Mouse (Mus musculus) large intestine, adult 2 months (tissue): Measurements from ENCODE around the gene Wdr75. TPM values are rescaled to one million over a fixed set of nuclear protein-coding genes. Genes with fewer than 3 reads are reported as not detected.

Source experiments
- DNase-seq: peaks from one replicate; pipeline ENCODE4 v3.0.0-alpha.2; 2012; ENCODE audit warnings: low read depth, low spot score
- WGBS: fragments of 180-500 bp; shearing (Covaris S2); methylation state at CpG from one replicate; pipeline ENCODE4 v1.1.7; 2018; 5-methylcytosine and 5-hydroxymethylcytosine counted together
- polyA plus RNA-seq: library from polyadenylated mRNA; depleted of rRNA; stranded (reverse); fragments of >200 nt; gene quantifications from 2 replicates; pipeline ENCODE4 v1.2.3, GENCODE M21; 2012; rRNA removed

Gene Wdr75
- 24.3 and 32.0 TPM in 2 replicates for polyA plus RNA-seq

GRCm38 (mm10) chr1:45794969-45795908 lies at the start of gene Wdr75:
Wdr75 (plus strand) TSS chr1:45795166.
- peak; percentile 81 for DNase-seq
- WGBS: 1% methylated on average over 70 of the region's 70 CpGs

GRCm38 (mm10) chr1:45755902-45756301 lies 39.1 kb upstream of the Wdr75 start:
- DNase-seq: no peak

GRCm38 (mm10) chr1:45756707-45757106 lies 38.3 kb upstream of the Wdr75 start:
- DNase-seq: no peak

- DNase-seq: no peak
- WGBS: 69% methylated on average over 1 of the region's 1 CpGs
Observed at GRCm38 (mm10) chr1:45758011-45758410, 37.0 kb upstream of the Wdr75 start.

GRCm38 (mm10) chr1:45760667-45761467 lies 34.1 kb upstream of the Wdr75 start:
- DNase-seq: no peak
- WGBS: 46% methylated on average over 4 of the region's 4 CpGs

GRCm38 (mm10) chr1:45761468-45761795 lies 33.5 kb upstream of the Wdr75 start:
- 32% methylated on average over 1 of the region's 1 CpGs for WGBS
- DNase-seq: no peak

GRCm38 (mm10) chr1:45765678-45766077 lies 29.3 kb upstream of the Wdr75 start:
- no peak for DNase-seq
- WGBS: 58% methylated on average over 4 of the region's 4 CpGs

GRCm38 (mm10) chr1:45766123-45766522 lies 28.8 kb upstream of the Wdr75 start:
- DNase-seq: peak; percentile 42
- 20% methylated on average over 8 of the region's 8 CpGs for WGBS

- DNase-seq: no peak
- 67% methylated on average over 5 of the region's 5 CpGs for WGBS
Observed at GRCm38 (mm10) chr1:45767533-45767932, 27.4 kb upstream of the Wdr75 start.

GRCm38 (mm10) chr1:45769321-45769720 lies 25.6 kb upstream of the Wdr75 start:
- 92% methylated on average over 13 of the region's 13 CpGs for WGBS
- DNase-seq: no peak

- 94% methylated on average over 2 of the region's 2 CpGs for WGBS
- DNase-seq: no peak
Observed at GRCm38 (mm10) chr1:45770051-45770450, 24.9 kb upstream of the Wdr75 start.

- no peak for DNase-seq
Observed at GRCm38 (mm10) chr1:45780606-45781288, 14.2 kb upstream of the Wdr75 start.

GRCm38 (mm10) chr1:45816889-45817288 lies 21.9 kb downstream of the Wdr75 start:
- 23% methylated on average over 1 of the region's 1 CpGs for WGBS
- no peak for DNase-seq

More at GRCm38 (mm10) chr1:45780606-45781288, 14.2 kb upstream of the Wdr75 start:
- WGBS: 58% methylated on average over 4 of the region's 4 CpGs

GRCm38 (mm10) chr1:45818564-45818963 lies 23.6 kb downstream of the Wdr75 start:
- 97% methylated on average over 9 of the region's 9 CpGs for WGBS
- DNase-seq: no peak

- WGBS: 78% methylated on average over 1 of the region's 1 CpGs
- no peak for DNase-seq
Observed at GRCm38 (mm10) chr1:45824441-45824840, 29.5 kb downstream of the Wdr75 start.

GRCm38 (mm10) chr1:45825140-45825539 lies 30.2 kb downstream of the Wdr75 start:
- WGBS: 39% methylated on average over 5 of the region's 5 CpGs
- no peak for DNase-seq

- no peak for DNase-seq
- WGBS: 88% methylated on average over 3 of the region's 3 CpGs
Observed at GRCm38 (mm10) chr1:45825630-45826029, 30.7 kb downstream of the Wdr75 start.

- no peak for DNase-seq
- 81% methylated on average over 2 of the region's 2 CpGs for WGBS
Observed at GRCm38 (mm10) chr1:45826148-45826547, 31.2 kb downstream of the Wdr75 start.

- DNase-seq: no peak
- 90% methylated on average over 2 of the region's 2 CpGs for WGBS
Observed at GRCm38 (mm10) chr1:45826796-45827195, 31.8 kb downstream of the Wdr75 start.
